Mouse (Mus musculus) B cell, adult (primary cell): ENCODE results near the gene Gm21677. TPM values are rescaled to one million over a fixed set of nuclear protein-coding genes. Genes with fewer than 3 reads are reported as not detected.

Experiments
- total RNA-seq: library from RNA; stranded (reverse); gene quantifications from 4 replicates; pipeline ENCODE4 v1.2.4, GENCODE M21; 2023; ENCODE audit not compliant: inconsistent age

The Gm21677 gene
- not detected in 4 replicates for total RNA-seq

DNA sequence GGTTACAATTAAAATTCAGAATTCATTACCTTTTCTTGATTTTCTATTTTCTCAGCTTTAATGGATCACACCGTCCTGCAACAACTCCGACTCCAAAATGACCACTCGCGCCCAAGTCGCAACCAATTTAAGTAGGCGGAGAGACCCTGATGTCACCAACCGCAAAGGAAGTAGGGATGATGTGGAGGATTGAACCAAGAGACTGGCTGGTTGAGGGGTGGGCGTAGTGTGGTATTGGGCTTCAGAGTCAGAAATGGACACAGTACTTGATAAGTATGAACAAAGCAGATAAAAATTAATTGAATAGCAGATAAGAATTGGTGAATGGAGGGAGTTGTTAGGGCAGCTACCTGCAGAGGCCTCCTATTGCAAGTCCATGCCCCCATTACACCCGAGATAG is at the start of gene Gm21677:
Gm21677 (minus strand) TSS at position 101 of the 400 bp plus-strand sequence.

DNA sequence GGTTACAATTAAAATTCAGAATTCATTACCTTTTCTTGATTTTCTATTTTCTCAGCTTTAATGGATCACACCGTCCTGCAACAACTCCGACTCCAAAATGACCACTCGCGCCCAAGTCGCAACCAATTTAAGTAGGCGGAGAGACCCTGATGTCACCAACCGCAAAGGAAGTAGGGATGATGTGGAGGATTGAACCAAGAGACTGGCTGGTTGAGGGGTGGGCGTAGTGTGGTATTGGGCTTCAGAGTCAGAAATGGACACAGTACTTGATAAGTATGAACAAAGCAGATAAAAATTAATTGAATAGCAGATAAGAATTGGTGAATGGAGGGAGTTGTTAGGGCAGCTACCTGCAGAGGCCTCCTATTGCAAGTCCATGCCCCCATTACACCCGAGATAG is 39.0 kb upstream of the Gm21677 start, which contains the start of gene Gm21693:
Gm21693 (minus strand) TSS at position 101 of the 400 bp plus-strand sequence.

Other genes with a start within 250 kb of the Gm21677 start
- not detected in 4 replicates for gene Gm21693, start 38.9 kb upstream of the Gm21677 start, total RNA-seq
- not detected in 4 replicates for gene Gm21704, start 103.7 kb upstream of the Gm21677 start, total RNA-seq
- gene Gm21708, start 103.7 kb upstream of the Gm21677 start, total RNA-seq: not detected in 4 replicates